Mouse (Mus musculus) hindbrain, embryonic 16.5 days (tissue): ENCODE data around the gene Unk. TPM values are rescaled to one million over a fixed set of nuclear protein-coding genes. Genes with fewer than 3 reads are reported as not detected.

Source experiments
- ATAC-seq: fragments of 200-750 bp; cut with Nextera tagmentation; 2 replicates; pipeline ENCODE4 v1.8.0; 2017; ENCODE audit warnings: moderate TSS enrichment, moderate library complexity
- H3K27ac ChIP-seq: fragments of 300-500 bp; sonication (generic); 2 replicates; pipeline ENCODE4 v1.5.1; 2014; ENCODE audit warnings: low read depth, mild to moderate bottlenecking, control low read depth, low read length, moderate library complexity
- H3K27me3 ChIP-seq: fragments of 300-500 bp; sonication (generic); replicated peaks from 2 replicates; pipeline ENCODE4 v1.6.1; 2014; ENCODE audit warnings: low read length; ENCODE audit not compliant: control insufficient read depth, insufficient read depth
- H3K36me3 ChIP-seq: fragments of 300-500 bp; sonication (generic); 2 replicates; pipeline ENCODE4 v1.6.1; 2014; ENCODE audit warnings: mild to moderate bottlenecking, low read length, moderate library complexity, mixed read lengths; ENCODE audit not compliant: control insufficient read depth, insufficient read depth
- H3K4me1 ChIP-seq: fragments of 300-500 bp; sonication (generic); 2 replicates; pipeline ENCODE4 v1.6.1; 2014; ENCODE audit warnings: low read depth, low read length; ENCODE audit not compliant: control insufficient read depth, insufficient read depth
- H3K4me2 ChIP-seq: fragments of 300-500 bp; sonication (generic); 2 replicates; pipeline ENCODE4 v1.6.1; 2014; ENCODE audit warnings: mild to moderate bottlenecking, low read length, control low read depth, moderate library complexity
- H3K4me3 ChIP-seq: fragments of 300-500 bp; sonication (generic); 2 replicates; pipeline ENCODE4 v1.5.1; 2014; ENCODE audit warnings: mild to moderate bottlenecking, low read length, control low read depth, moderate library complexity
- H3K9ac ChIP-seq: fragments of 300-500 bp; sonication (generic); 2 replicates; pipeline ENCODE4 v1.6.1; 2014; ENCODE audit warnings: low read depth, mild to moderate bottlenecking, control low read depth, low read length, moderate library complexity
- H3K9me3 ChIP-seq: fragments of 300-500 bp; sonication (generic); 2 replicates; pipeline ENCODE4 v1.6.1; 2014; ENCODE audit warnings: mild to moderate bottlenecking, low read length, moderate library complexity; ENCODE audit not compliant: control insufficient read depth
- WGBS: fragments of 180-500 bp; shearing (Covaris S2); extraction: QIAGEN DNeasy Blood & Tissue Kit; methylation state at CpG from one replicate; pipeline ENCODE4 v1.1.7; 2014; 5-methylcytosine and 5-hydroxymethylcytosine counted together
- polyA plus RNA-seq: library from polyadenylated mRNA; unstranded; fragments of >200 nt; fragmentation: Nextera tagmentation; extraction: Ambion mirVana; gene quantifications from 2 replicates; pipeline ENCODE4 v1.2.1, GENCODE M21; 2015

Unk gene
- polyA plus RNA-seq, 1 experiment from 2014 or later, result 30.1 TPM

GRCm38 (mm10) chr11:116008411-116008810 lies 21.7 kb upstream of the Unk start:
- 89% methylated on average over 11 of the region's 11 CpGs for WGBS
- no peak overlapping the region for H3K4me3 ChIP-seq
- peaks cover 19% of the 10 kb centered on the region for H3K4me1 ChIP-seq
- H3K36me3 ChIP-seq, result no peaks in the 10 kb centered on the region; the same call in 1 of the 2 replicates
- H3K4me2 ChIP-seq, result no peak overlapping the region
- no peak for ATAC-seq
- H3K27me3 ChIP-seq, result no peaks in the 10 kb centered on the region
- no peaks in the 10 kb centered on the region for H3K9me3 ChIP-seq
- H3K9ac ChIP-seq, result no peak overlapping the region
- H3K27ac ChIP-seq, result no peak overlapping the region

DNA sequence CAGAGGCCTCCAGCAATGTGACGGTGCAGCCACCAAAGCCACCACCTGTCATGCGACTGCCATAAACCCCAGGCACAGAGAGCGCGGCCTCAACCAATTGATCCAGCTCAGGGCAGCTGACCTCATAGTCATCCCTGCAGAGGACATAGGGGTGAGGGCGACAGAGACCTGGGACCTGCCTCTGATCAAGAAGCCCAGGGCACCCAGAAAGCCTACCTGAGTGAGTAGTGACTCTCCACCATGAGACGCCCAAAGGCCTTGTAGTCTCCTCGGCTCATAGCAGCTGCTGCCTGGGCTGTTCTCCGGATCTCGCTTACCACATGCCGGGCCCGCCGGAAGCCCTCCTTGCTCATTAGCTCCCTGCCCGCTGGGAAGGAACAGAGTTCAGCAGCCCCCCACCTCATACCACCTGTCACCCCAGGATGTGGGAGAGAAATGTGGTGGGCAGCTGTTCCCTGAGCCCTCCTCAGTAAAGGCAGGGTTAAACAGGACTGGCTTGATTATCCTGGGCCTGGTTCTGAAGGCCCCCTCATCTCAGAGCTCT lies 21.2 kb upstream of the Unk start:
- no peak overlapping the region for H3K9ac ChIP-seq
- no peak for ATAC-seq
- H3K27me3 ChIP-seq, result no peaks in the 10 kb centered on the region
- H3K27ac ChIP-seq, result peak overlapping the region; percentile 27; the same call in 1 of the 2 replicates
- peaks cover 19% of the 10 kb centered on the region for H3K4me1 ChIP-seq
- H3K4me2 ChIP-seq, result no peak overlapping the region
- WGBS, result 79% methylated on average over 13 of the region's 13 CpGs
- H3K4me3 ChIP-seq, result no peak overlapping the region
- H3K36me3 ChIP-seq, result no peaks in the 10 kb centered on the region; the same call in 1 of the 2 replicates
- no peaks in the 10 kb centered on the region for H3K9me3 ChIP-seq

DNA sequence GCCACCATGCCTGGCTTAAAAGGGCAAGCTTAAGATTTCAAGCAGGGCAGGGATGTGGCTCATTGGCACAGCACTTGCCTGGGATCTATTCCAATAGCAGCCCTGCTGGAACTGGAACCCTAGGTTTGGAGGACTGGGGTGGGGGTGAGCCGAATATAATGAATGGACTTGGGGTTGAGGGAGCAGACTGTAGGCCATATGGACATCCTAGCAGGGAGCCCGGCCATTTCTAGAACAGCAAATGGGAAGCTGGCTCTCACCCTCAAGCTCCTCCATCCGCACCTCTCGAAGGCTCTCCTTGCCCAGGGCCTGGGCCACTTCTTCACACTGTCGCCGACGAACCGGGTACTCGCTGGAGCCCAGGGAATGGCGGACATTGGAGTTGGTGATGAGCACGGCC lies 20.5 kb upstream of the Unk start:
- 82% methylated on average over 11 of the region's 11 CpGs for WGBS
- Histone ChIP-seq H3K4me3 (no peak overlapping the region), H3K36me3 (no peaks in the 10 kb centered on the region; the same call in 1 of the 2 replicates), H3K9me3 (no peaks in the 10 kb centered on the region), H3K9ac (no peak overlapping the region), H3K27ac (peak overlapping the region; percentile 54; the same call in 1 of the 2 replicates), H3K4me1 (peaks cover 16% of the 10 kb centered on the region), H3K4me2 (no peak overlapping the region), H3K27me3 (no peaks in the 10 kb centered on the region)
- ATAC-seq, result peak; percentile 9; the same call in 1 of the 2 replicates

GRCm38 (mm10) chr11:116010146-116010545 lies 20.0 kb upstream of the Unk start:
- 79% methylated on average over 8 of the region's 8 CpGs for WGBS
- no peak overlapping the region for H3K4me3 ChIP-seq
- no peaks in the 10 kb centered on the region for H3K27me3 ChIP-seq
- no peak overlapping the region; the same call in 1 of the 2 replicates for H3K9ac ChIP-seq
- no peaks in the 10 kb centered on the region for H3K9me3 ChIP-seq
- no peak for ATAC-seq
- H3K36me3 ChIP-seq, result no peaks in the 10 kb centered on the region; the same call in 1 of the 2 replicates
- H3K27ac ChIP-seq, result peak overlapping the region; percentile 54
- no peak overlapping the region for H3K4me2 ChIP-seq
- peaks cover 11% of the 10 kb centered on the region for H3K4me1 ChIP-seq

- Histone ChIP-seq H3K27ac (no peak overlapping the region; the same call in 1 of the 2 replicates), H3K4me3 (no peak overlapping the region), H3K9ac (no peak overlapping the region), H3K27me3 (no peaks in the 10 kb centered on the region), H3K9me3 (no peaks in the 10 kb centered on the region), H3K4me2 (no peak overlapping the region), H3K4me1 (peaks cover 7% of the 10 kb centered on the region; the same call in 1 of the 2 replicates), H3K36me3 (no peaks in the 10 kb centered on the region; the same call in 1 of the 2 replicates)
- no peak for ATAC-seq
- WGBS, result 85% methylated on average over 5 of the region's 5 CpGs
Measured at GRCm38 (mm10) chr11:116010948-116011347, 19.2 kb upstream of the Unk start.

DNA sequence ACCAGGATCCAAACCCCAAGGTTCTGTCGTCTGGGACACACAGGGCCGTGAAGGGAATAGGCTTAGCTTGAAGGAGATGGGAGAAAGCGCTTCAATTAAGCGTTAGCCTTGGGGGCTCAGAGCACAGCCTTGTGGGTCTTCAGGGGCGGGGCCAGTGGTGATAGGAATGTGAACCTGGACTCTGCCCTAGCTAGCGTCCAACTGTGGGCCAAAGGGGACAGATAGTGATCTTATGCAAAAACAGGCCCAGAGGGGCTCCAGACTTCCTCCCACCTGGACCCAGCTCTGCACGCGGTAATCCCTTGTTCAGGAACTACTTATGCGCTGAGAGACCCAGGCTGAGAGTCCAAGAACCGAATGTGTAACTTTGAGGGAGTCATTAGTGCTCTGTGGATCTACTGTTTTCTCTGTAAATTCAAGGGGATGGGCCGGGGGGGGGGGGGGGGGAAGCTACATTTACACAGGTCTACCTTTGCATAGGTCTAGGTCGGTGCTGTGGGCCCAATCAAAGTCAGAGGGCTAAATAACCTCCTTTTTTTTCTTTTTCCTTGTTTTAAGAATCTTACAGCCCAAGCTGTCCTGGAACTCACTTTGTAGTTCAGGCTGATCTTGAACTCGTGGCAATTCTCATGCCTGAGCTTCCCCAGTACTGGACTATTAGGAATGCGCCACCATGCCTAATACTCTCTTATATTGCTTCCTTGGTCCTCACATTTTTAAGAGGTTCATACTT lies 18.4 kb upstream of the Unk start:
- ATAC-seq, result no peak

DNA sequence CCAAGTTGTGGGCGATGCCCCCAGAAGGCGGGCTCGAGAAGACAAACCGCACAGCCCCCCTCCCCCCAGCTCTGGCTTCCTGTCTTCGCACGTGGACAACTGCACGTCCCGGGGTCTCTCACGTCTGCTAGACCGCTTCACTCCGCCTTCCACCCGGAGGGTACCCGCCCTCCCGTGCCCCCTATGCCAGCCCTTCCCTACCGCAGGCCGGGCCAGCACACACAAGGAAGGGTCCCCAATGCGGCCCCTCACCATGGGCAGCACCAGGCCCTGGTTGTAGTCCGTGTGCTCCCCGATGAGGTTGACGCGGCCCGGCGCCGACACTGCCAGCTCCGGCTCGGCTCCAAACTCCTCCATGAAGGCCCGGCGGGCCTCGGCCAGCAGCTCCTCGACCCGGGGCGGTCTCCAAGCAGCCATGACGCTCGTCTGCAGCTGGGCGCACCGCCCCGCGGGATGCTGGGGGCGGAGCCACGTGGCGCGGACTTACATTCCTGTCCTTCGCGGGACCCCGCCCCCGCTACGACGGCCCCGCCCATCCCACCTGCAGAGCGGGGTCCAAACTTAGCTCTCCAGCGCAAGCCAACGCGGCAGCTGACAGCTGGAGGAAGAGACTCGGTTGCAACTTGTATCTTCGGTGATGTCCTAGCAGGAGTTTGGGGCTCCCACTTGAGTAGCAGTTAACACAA lies 17.7 kb upstream of the Unk start, which contains the start of gene Galk1:
TSS of gene Galk1 (minus strand) at position 458 of the 686 bp plus-strand sequence.
- peak; percentile 85 for ATAC-seq
- H3K27ac ChIP-seq, result peak within 1 kb of the TSS; percentile 83
- peak within 1 kb of the TSS; percentile 87 for H3K9ac ChIP-seq
- WGBS, result under 1% methylated on average over 50 of the region's 55 CpGs
- H3K27me3 ChIP-seq, result no peaks in the 10 kb centered on the region
- no peaks in the 10 kb centered on the region for H3K9me3 ChIP-seq
- H3K36me3 ChIP-seq, result no peaks in the 10 kb centered on the region; the same call in 1 of the 2 replicates
- peak within 1 kb of the TSS; percentile 68 for H3K4me3 ChIP-seq
- peaks cover 7% of the 10 kb centered on the region; the same call in 1 of the 2 replicates for H3K4me1 ChIP-seq
- H3K4me2 ChIP-seq, result peak within 1 kb of the TSS; percentile 87

More for the DNA sequence above, 18.4 kb upstream of the Unk start:
- peaks cover 7% of the 10 kb centered on the region; the same call in 1 of the 2 replicates for H3K4me1 ChIP-seq
- peak overlapping the region; percentile 87 for H3K4me2 ChIP-seq
- WGBS, result 30% methylated on average over 14 of the region's 14 CpGs
- peak overlapping the region; percentile 68 for H3K4me3 ChIP-seq
- no peaks in the 10 kb centered on the region for H3K27me3 ChIP-seq
- H3K36me3 ChIP-seq, result no peaks in the 10 kb centered on the region; the same call in 1 of the 2 replicates
- no peaks in the 10 kb centered on the region for H3K9me3 ChIP-seq
- peak overlapping the region; percentile 87 for H3K9ac ChIP-seq
- H3K27ac ChIP-seq, result peak overlapping the region; percentile 83

GRCm38 (mm10) chr11:116014821-116015220 lies 15.3 kb upstream of the Unk start:
- ATAC-seq, result no peak
- Histone ChIP-seq H3K36me3 (no peaks in the 10 kb centered on the region; the same call in 1 of the 2 replicates), H3K4me1 (peaks cover 7% of the 10 kb centered on the region; the same call in 1 of the 2 replicates), H3K4me3 (no peak overlapping the region), H3K4me2 (no peak overlapping the region), H3K9me3 (no peaks in the 10 kb centered on the region), H3K9ac (no peak overlapping the region), H3K27ac (no peak overlapping the region), H3K27me3 (no peaks in the 10 kb centered on the region)
- WGBS, result 63% methylated on average over 8 of the region's 8 CpGs
